Mouse (Mus musculus) liver, embryonic 16.5 days (tissue): ENCODE results near the gene Ascl5. TPM values are rescaled to one million over a fixed set of nuclear protein-coding genes. Genes with fewer than 3 reads are reported as not detected.

Experiments
- ATAC-seq: fragments of 200-750 bp; cut with Nextera tagmentation; 2 replicates; pipeline ENCODE4 v1.8.0; 2017; ENCODE audit warnings: low read depth, mild to moderate bottlenecking, moderate number of reproducible peaks, moderate library complexity
- H3K27ac ChIP-seq: fragments of 300-500 bp; sonication (generic); 2 replicates; pipeline ENCODE4 v1.5.1; 2014; ENCODE audit warnings: mild to moderate bottlenecking, low read length
- H3K27me3 ChIP-seq: fragments of 300-500 bp; sonication (generic); 2 replicates; pipeline ENCODE4 v1.6.1; 2014; ENCODE audit warnings: low read depth, low read length, mixed read lengths; ENCODE audit not compliant: control insufficient read depth, insufficient read depth
- H3K36me3 ChIP-seq: fragments of 300-500 bp; sonication (generic); 2 replicates; pipeline ENCODE4 v1.6.1; 2014; ENCODE audit warnings: mild to moderate bottlenecking; ENCODE audit not compliant: control insufficient read depth, insufficient read depth
- H3K4me1 ChIP-seq: fragments of 300-500 bp; sonication (generic); 2 replicates; pipeline ENCODE4 v1.6.1; 2014; ENCODE audit warnings: low read depth, low read length, mixed read lengths; ENCODE audit not compliant: control insufficient read depth
- H3K4me2 ChIP-seq: fragments of 300-500 bp; sonication (generic); 2 replicates; pipeline ENCODE4 v1.6.1; 2014; ENCODE audit warnings: low read depth, low read length, mixed read lengths
- H3K4me3 ChIP-seq: fragments of 300-500 bp; sonication (generic); 2 replicates; pipeline ENCODE4 v1.5.1; 2014; ENCODE audit warnings: low read depth, mild to moderate bottlenecking, low read length
- H3K9ac ChIP-seq: fragments of 300-500 bp; sonication (generic); 2 replicates; pipeline ENCODE4 v1.6.1; 2014; ENCODE audit warnings: low read depth, low read length
- H3K9me3 ChIP-seq: fragments of 300-500 bp; sonication (generic); replicated peaks from 2 replicates; pipeline ENCODE4 v1.6.1; 2016; ENCODE audit warnings: low read length; ENCODE audit not compliant: control insufficient read depth
- WGBS: fragments of 180-500 bp; shearing (Covaris S2); extraction: QIAGEN DNeasy Blood & Tissue Kit; methylation state at CpG from one replicate; pipeline ENCODE4 v1.1.7; 2014; ENCODE audit not compliant: insufficient replicate concordance; 5-methylcytosine and 5-hydroxymethylcytosine counted together
- polyA plus RNA-seq: library from polyadenylated mRNA; unstranded; fragments of >200 nt; fragmentation: Nextera tagmentation; extraction: Ambion mirVana; gene quantifications from 2 replicates; pipeline ENCODE4 v1.2.1, GENCODE M21; 2015

The Ascl5 gene
- polyA plus RNA-seq = not detected in 2 replicates

DNA sequence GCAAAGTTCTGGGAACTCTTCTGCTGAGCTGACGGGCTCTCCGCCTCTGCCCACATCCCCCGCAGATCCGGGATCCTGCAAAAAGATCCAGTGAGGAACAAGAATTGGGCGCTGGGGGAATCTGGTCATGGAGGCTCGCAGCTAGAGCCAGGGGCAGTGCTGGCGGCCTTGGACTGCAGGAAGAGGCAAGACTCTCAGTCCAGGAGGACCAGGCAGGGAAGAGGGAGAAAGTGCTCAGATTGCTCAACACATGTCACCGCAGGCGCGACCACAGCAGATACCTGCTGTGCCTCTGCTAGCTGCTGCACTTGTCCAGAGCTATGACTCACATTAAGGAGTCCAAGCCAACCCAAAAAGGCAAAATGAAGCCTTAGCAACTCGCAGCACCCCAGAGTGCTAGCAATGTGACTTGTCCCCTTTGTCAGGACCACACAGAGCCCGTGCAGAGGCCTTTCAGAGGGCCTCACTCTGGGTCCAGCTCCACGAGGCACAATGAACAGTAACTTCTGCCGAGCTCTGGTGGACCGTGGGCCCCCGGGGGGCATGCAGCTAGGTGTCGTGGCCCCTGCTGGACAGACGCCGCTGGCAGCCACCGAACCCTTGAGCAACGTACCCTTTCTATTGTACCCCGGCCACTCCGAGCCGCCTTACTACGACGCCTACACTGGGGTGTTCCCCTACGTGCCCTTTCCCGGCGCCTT, at the start of gene Ascl5:
Gene Ascl5, plus strand, starts transcription at position 493 of the 701 bp plus-strand sequence.
- Histone ChIP-seq H3K4me2 (0 out of 2 replicates have a peak within 1 kb of the TSS, but pooled peaks have one; percentile 3), H3K9me3 (no peaks in the 10 kb centered on the region), H3K36me3 (no peaks in the 10 kb centered on the region), H3K9ac (no peak within 1 kb of the TSS), H3K27me3 (peaks cover 49% of the 10 kb centered on the region), H3K27ac (no peak within 1 kb of the TSS), H3K4me1 (peaks cover 5% of the 10 kb centered on the region), H3K4me3 (peak within 1 kb of the TSS; percentile 17; the same call in 1 of the 2 replicates)
- ATAC-seq = no peak
- 16% methylated on average over 29 of the region's 29 CpGs for WGBS

DNA sequence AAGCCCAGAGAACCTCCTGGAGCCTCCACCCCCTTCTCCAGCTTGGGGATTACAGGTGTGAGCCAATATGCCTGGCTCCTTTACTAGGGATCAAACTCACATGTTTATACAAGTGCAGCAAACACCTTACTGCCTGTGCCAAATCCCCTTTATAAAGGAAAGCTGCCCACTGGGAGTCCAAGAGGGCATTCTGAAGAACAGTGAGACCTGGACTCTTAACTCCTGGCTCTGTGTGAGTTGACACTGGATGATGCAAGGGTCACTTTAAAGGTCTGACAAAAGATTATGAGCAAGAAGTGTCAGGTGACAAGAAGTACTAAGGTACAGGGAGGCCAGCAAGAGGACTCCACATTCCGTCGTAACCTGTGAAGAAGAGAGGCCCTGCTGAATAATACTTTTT, 49.2 kb upstream of the Ascl5 start:
- H3K36me3 ChIP-seq = no peaks in the 10 kb centered on the region
- H3K27me3 ChIP-seq = peaks cover 8% of the 10 kb centered on the region
- H3K9ac ChIP-seq = no peak overlapping the region
- no peak overlapping the region for H3K4me3 ChIP-seq
- ATAC-seq = peak; percentile 47; the same call in 1 of the 2 replicates
- H3K27ac ChIP-seq = no peak overlapping the region
- H3K9me3 ChIP-seq = no peaks in the 10 kb centered on the region
- 74% methylated on average over 2 of the region's 2 CpGs for WGBS
- H3K4me2 ChIP-seq = no peak overlapping the region
- no peaks in the 10 kb centered on the region for H3K4me1 ChIP-seq

DNA sequence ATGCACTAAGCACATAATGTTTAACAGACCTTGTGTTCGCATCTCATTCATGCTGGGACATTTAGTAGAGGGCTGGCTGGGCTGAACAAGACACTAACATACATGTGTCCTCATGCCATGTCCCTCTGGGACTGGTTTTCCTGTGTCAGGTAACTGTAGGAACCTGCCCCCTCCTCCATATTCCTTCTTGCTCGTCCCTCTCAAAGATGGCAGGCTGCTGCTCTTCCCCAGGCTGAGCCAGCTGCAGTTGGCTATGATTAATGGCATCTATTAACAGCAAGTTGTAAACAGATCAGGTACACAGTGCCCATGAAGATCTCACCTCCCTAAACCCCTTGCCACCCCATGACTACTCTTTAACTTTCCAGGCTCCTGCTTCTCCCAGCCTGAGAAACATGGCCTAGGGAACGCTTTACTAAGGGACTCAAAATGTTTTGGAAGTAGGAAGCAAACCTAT, 44.3 kb upstream of the Ascl5 start, which contains the start of gene Igfn1:
Gene Igfn1, minus strand, starts transcription at position 51 of the 457 bp plus-strand sequence.
- Histone ChIP-seq H3K27ac (no peak within 1 kb of the TSS), H3K9me3 (no peaks in the 10 kb centered on the region), H3K4me1 (peaks cover 29% of the 10 kb centered on the region), H3K27me3 (peaks cover 12% of the 10 kb centered on the region), H3K9ac (peak within 1 kb of the TSS; percentile 72), H3K4me3 (peak within 1 kb of the TSS; percentile 64), H3K4me2 (peak within 1 kb of the TSS; percentile 77; the same call in 1 of the 2 replicates), H3K36me3 (no peaks in the 10 kb centered on the region)
- 74% methylated on average over 3 of the region's 3 CpGs for WGBS
- no peak for ATAC-seq

DNA sequence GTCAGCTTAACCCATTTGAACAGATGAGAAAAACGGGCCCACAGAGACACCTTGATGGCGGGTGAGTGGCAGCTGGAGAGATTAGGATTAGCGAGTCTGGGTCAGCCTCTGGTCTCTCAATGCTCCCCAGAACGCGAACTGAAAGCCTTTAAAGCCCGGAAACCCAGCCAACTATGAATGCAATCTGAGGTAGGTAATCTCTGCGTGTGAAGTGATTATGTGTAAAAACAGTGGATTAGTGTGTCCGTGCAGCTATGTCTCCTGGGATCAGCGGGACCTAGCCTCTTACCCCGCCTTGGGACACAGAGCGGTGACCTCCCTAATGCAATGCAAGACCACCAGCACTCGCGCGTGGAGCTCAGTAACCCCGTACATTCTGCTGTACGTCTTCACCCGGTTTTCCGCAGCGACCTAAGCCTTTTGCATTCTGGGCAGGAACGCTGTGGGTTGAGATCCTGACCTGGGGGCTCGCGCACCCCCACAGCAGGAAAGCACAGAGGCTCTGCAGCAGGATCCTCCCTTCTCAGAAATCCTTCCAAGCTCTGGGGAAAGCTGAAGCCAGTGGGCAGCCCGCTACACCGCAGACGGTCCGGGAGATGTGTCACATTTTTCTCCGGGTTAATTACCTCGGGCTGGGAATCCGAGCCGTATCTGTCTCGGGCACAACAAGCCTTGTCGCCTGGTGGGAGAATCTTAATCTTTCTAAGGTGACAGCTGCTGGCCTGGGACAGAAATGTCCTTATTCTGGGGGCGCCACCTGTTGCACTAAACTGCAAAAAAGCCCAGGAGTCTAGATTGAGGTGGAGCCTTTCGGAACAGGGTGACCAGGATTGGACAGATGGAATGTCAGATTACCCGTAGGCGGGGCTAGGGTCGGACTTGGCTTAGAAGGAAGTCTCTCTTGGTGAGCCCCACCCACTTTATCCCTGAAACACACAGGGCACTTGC, 43.1 kb upstream of the Ascl5 start, which contains the start of gene Tmem9:
Gene Tmem9, plus strand, starts transcription at position 940 of the 948 bp plus-strand sequence.
- Histone ChIP-seq H3K9me3 (no peaks in the 10 kb centered on the region), H3K9ac (peak within 1 kb of the TSS; percentile 72), H3K27ac (peak within 1 kb of the TSS; percentile 72), H3K4me1 (peaks cover 40% of the 10 kb centered on the region), H3K4me2 (peak within 1 kb of the TSS; percentile 77), H3K4me3 (peak within 1 kb of the TSS; percentile 64), H3K36me3 (no peaks in the 10 kb centered on the region), H3K27me3 (peaks cover 12% of the 10 kb centered on the region)
- peak; percentile 97 for ATAC-seq
- WGBS = 5% methylated on average over 37 of the region's 37 CpGs

DNA sequence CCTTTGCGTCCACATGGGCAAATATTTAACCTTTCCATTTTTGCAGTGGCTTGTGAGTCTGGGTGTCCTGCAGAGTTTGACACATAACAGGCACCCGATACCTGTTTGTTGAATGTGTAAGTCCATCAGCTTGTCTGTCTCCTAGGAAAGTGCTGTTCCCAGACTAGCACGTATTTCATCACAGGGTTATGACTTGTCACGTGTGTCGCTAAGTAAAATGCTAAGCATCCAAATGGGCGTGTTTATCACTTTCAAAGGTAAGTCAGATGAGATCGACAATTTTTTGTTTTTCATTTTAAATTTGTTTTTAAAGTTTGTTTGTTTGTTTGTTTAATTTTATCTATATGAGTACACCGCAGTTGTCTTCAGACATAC, 42.5 kb upstream of the Ascl5 start:
- H3K4me2 ChIP-seq = peak overlapping the region; percentile 77
- peak overlapping the region; percentile 72 for H3K27ac ChIP-seq
- ATAC-seq = no peak
- H3K9ac ChIP-seq = peak overlapping the region; percentile 46
- H3K9me3 ChIP-seq = no peaks in the 10 kb centered on the region
- H3K4me3 ChIP-seq = peak overlapping the region; percentile 64
- peaks cover 12% of the 10 kb centered on the region for H3K27me3 ChIP-seq
- 16% methylated on average over 8 of the region's 8 CpGs for WGBS
- no peaks in the 10 kb centered on the region for H3K36me3 ChIP-seq
- H3K4me1 ChIP-seq = peaks cover 42% of the 10 kb centered on the region

DNA sequence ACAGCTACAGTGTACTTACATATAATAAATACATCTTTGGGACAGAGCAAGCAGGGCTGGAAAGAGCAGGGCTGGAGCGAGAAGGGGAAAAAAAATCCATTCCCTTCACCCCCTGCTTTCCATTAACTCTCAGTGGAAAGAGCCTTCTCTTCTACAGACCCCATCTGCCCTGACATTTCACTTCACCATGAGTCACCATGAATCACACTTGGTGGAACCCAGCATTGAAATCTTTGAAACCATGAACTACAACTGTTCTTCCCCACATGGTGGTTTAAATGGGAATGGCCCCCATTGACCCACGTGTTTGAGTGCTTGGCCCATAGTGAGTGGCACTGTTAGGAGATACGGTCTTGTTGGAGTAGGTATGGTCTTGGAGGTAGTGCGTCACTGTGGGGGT, 40.4 kb upstream of the Ascl5 start:
- H3K9me3 ChIP-seq = no peaks in the 10 kb centered on the region
- H3K4me3 ChIP-seq = no peak overlapping the region
- no peaks in the 10 kb centered on the region for H3K36me3 ChIP-seq
- peaks cover 8% of the 10 kb centered on the region for H3K27me3 ChIP-seq
- H3K9ac ChIP-seq = no peak overlapping the region
- H3K27ac ChIP-seq = no peak overlapping the region
- ATAC-seq = no peak
- no peak overlapping the region for H3K4me2 ChIP-seq
- H3K4me1 ChIP-seq = peaks cover 58% of the 10 kb centered on the region
- WGBS = 85% methylated on average over 4 of the region's 4 CpGs

DNA sequence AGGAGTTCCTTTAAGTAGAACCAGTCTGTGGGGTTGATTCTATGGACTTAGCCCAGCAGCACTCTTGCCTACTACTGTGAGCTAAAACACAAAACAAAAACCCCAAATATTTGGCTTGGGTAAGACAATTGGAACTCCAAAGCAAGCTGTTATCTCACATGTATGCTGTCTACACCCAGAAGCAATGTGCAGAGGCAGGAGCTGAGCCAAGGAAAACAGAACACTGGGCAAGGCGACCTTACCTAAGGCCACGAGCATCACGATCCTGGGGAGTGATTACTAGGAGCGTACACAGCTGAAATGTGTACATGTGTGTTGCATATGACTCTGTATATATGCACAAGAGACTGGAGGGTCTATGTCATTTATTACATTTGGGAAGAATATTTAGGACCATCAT, 37.1 kb upstream of the Ascl5 start:
- Histone ChIP-seq H3K36me3 (no peaks in the 10 kb centered on the region), H3K9me3 (no peaks in the 10 kb centered on the region), H3K4me1 (peaks cover 68% of the 10 kb centered on the region), H3K4me2 (0 out of 2 replicates have a peak overlapping the region, but pooled peaks have one; percentile 60), H3K9ac (peak overlapping the region; percentile 50; the same call in 1 of the 2 replicates), H3K27me3 (no peaks in the 10 kb centered on the region), H3K27ac (peak overlapping the region; percentile 94), H3K4me3 (no peak overlapping the region)
- ATAC-seq = peak; percentile 9; the same call in 1 of the 2 replicates
- 53% methylated on average over 4 of the region's 4 CpGs for WGBS

DNA sequence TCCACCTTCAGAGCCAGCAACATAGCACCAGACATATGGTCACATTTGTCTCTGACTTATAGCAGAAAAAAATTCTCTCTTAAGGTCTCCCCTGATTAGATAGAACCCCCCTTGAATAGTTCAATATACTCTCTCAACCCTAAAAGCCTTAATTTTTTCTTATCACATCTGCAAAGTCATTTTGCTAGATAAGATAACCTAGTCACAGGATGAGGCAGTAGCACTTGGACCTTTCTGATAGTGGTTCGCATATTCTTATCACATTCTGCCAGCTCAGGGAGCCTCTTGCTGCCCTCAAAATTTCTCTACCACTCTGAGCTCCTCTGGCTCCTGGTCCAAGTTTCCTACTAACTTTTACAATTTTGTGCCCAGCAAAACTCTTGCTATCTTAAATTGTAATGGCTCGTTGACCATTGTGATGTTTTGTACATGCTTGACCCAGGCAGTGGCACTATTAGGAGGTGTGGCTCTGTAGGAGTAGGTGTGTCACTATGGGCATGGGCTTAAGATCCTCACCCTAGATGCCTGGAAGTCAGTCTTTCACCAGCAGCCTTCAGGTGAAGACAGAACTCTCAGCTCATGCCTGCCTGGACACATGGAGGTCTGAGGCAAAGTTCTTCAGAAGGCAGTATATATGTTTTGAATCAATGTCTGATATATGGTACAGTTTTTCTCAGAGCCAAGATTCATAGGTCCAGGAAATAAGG, 35.7 kb upstream of the Ascl5 start:
- WGBS = 13% methylated on average over 2 of the region's 2 CpGs
- peaks cover 71% of the 10 kb centered on the region for H3K4me1 ChIP-seq
- H3K9ac ChIP-seq = peak overlapping the region; percentile 61
- no peaks in the 10 kb centered on the region for H3K27me3 ChIP-seq
- peak overlapping the region; percentile 28 for H3K4me3 ChIP-seq
- peak; percentile 76 for ATAC-seq
- H3K27ac ChIP-seq = peak overlapping the region; percentile 94
- H3K9me3 ChIP-seq = no peaks in the 10 kb centered on the region
- H3K4me2 ChIP-seq = peak overlapping the region; percentile 60
- no peaks in the 10 kb centered on the region for H3K36me3 ChIP-seq
